Mouse (Mus musculus) heart, embryonic 13.5 days (tissue): Measurements from ENCODE around the gene Bcas3. TPM values are rescaled to one million over a fixed set of nuclear protein-coding genes. Genes with fewer than 3 reads are reported as not detected.

Experiments used
- ATAC-seq: fragments of 200-750 bp; cut with Nextera tagmentation; 2 replicates; pipeline ENCODE4 v1.8.0; 2017; ENCODE audit warnings: moderate TSS enrichment; ENCODE audit not compliant: insufficient number of reproducible peaks, low FRiP score, low TSS enrichment; ENCODE audit errors: extremely low read depth
- H3K27ac ChIP-seq: fragments of 300-500 bp; sonication (generic); replicated peaks from 2 replicates; pipeline ENCODE4 v1.5.1; 2015; ENCODE audit warnings: moderate library complexity, mild to moderate bottlenecking, inconsistent platforms
- H3K27me3 ChIP-seq: fragments of 300-500 bp; sonication (generic); replicated peaks from 2 replicates; pipeline ENCODE4 v1.6.1; 2015; ENCODE audit warnings: mild to moderate bottlenecking, inconsistent platforms
- H3K36me3 ChIP-seq: fragments of 300-500 bp; sonication (generic); 2 replicates; pipeline ENCODE4 v1.6.1; 2015; ENCODE audit warnings: mild to moderate bottlenecking, inconsistent platforms
- H3K4me1 ChIP-seq: fragments of 300-500 bp; sonication (generic); 2 replicates; pipeline ENCODE4 v1.6.1; 2015; ENCODE audit warnings: inconsistent platforms
- H3K4me2 ChIP-seq: fragments of 300-500 bp; sonication (generic); 2 replicates; pipeline ENCODE4 v1.6.1; 2015; ENCODE audit warnings: inconsistent platforms, mild to moderate bottlenecking, moderate library complexity
- H3K4me3 ChIP-seq: fragments of 300-500 bp; sonication (generic); 2 replicates; pipeline ENCODE4 v1.5.1; 2015; ENCODE audit warnings: moderate library complexity, mild to moderate bottlenecking, inconsistent platforms
- H3K9ac ChIP-seq: fragments of 300-500 bp; sonication (generic); 2 replicates; pipeline ENCODE4 v1.6.1; 2015; ENCODE audit warnings: inconsistent platforms, mild to moderate bottlenecking, moderate library complexity
- H3K9me3 ChIP-seq: fragments of 300-500 bp; sonication (generic); 2 replicates; pipeline ENCODE4 v1.6.1; 2016; ENCODE audit warnings: inconsistent platforms
- WGBS: fragments of 180-500 bp; shearing (Covaris S2); methylation state at CpG from one replicate; pipeline ENCODE4 v1.1.7; 2015; ENCODE audit warnings: mixed read lengths; 5-methylcytosine and 5-hydroxymethylcytosine counted together
- polyA plus RNA-seq: library from polyadenylated mRNA; unstranded; fragments of >200 nt; fragmentation: Nextera tagmentation; extraction: Ambion mirVana; gene quantifications from 2 replicates; pipeline ENCODE4 v1.2.1, GENCODE M21; 2015

Bcas3 gene
- polyA plus RNA-seq, 1 experiment from 2014 or later = 18.3 TPM

- Histone ChIP-seq H3K9me3 (no peaks in the 10 kb centered on the region), H3K36me3 (no peaks in the 10 kb centered on the region), H3K27me3 (peaks cover 18% of the 10 kb centered on the region), H3K4me2 (peak overlapping the region; percentile 31), H3K4me3 (no peak overlapping the region), H3K9ac (no peak overlapping the region), H3K4me1 (peaks cover 29% of the 10 kb centered on the region), H3K27ac (peak overlapping the region; percentile 53; the same call in 1 of the 2 replicates)
- no peak for ATAC-seq
- WGBS = 38% methylated on average over 3 of the region's 3 CpGs
Observed at GRCm38 (mm10) chr11:85627405-85627804, 274.4 kb downstream of the Bcas3 start.

GRCm38 (mm10) chr11:85628303-85629063 lies 275.5 kb downstream of the Bcas3 start:
- Histone ChIP-seq H3K36me3 (no peaks in the 10 kb centered on the region), H3K27ac (0 out of 2 replicates have a peak overlapping the region, but pooled peaks have one; percentile 40), H3K27me3 (peaks cover 7% of the 10 kb centered on the region; the same call in 1 of the 2 replicates), H3K9ac (0 out of 2 replicates have a peak overlapping the region, but pooled peaks have one; percentile 21), H3K4me3 (no peak overlapping the region), H3K9me3 (no peaks in the 10 kb centered on the region), H3K4me2 (peak overlapping the region; percentile 28), H3K4me1 (peaks cover 35% of the 10 kb centered on the region)
- 31% methylated on average over 13 of the region's 13 CpGs for WGBS
- no peak for ATAC-seq

GRCm38 (mm10) chr11:85632568-85632981 lies 279.6 kb downstream of the Bcas3 start:
- ATAC-seq = no peak
- peaks cover 29% of the 10 kb centered on the region for H3K4me1 ChIP-seq
- WGBS = 70% methylated on average over 2 of the region's 2 CpGs

GRCm38 (mm10) chr11:85638696-85639495 lies 285.9 kb downstream of the Bcas3 start:
- no peak for ATAC-seq
- Histone ChIP-seq H3K27ac (no peak overlapping the region), H3K36me3 (no peaks in the 10 kb centered on the region), H3K27me3 (no peaks in the 10 kb centered on the region), H3K4me1 (peaks cover 46% of the 10 kb centered on the region), H3K4me3 (no peak overlapping the region), H3K9ac (no peak overlapping the region), H3K4me2 (no peak overlapping the region), H3K9me3 (no peaks in the 10 kb centered on the region)
- 64% methylated on average over 12 of the region's 12 CpGs for WGBS

More at GRCm38 (mm10) chr11:85632568-85632981, 279.6 kb downstream of the Bcas3 start:
- no peaks in the 10 kb centered on the region for H3K9me3 ChIP-seq
- no peak overlapping the region for H3K9ac ChIP-seq
- no peaks in the 10 kb centered on the region for H3K27me3 ChIP-seq
- no peak overlapping the region for H3K4me2 ChIP-seq
- no peaks in the 10 kb centered on the region for H3K36me3 ChIP-seq
- no peak overlapping the region for H3K4me3 ChIP-seq
- H3K27ac ChIP-seq = no peak overlapping the region

GRCm38 (mm10) chr11:85640659-85641058 lies 287.7 kb downstream of the Bcas3 start:
- Histone ChIP-seq H3K36me3 (no peaks in the 10 kb centered on the region), H3K9ac (no peak overlapping the region), H3K4me1 (peaks cover 63% of the 10 kb centered on the region), H3K27ac (0 out of 2 replicates have a peak overlapping the region, but pooled peaks have one; percentile 20), H3K9me3 (no peaks in the 10 kb centered on the region), H3K4me2 (peak overlapping the region; percentile 44), H3K4me3 (no peak overlapping the region), H3K27me3 (no peaks in the 10 kb centered on the region; the same call in 1 of the 2 replicates)
- no peak; the same call in 1 of the 2 replicates for ATAC-seq
- 34% methylated on average over 5 of the region's 5 CpGs for WGBS

- no peaks in the 10 kb centered on the region; the same call in 1 of the 2 replicates for H3K27me3 ChIP-seq
- peaks cover 68% of the 10 kb centered on the region for H3K4me1 ChIP-seq
- no peak overlapping the region for H3K4me3 ChIP-seq
- H3K4me2 ChIP-seq = no peak overlapping the region
- no peak overlapping the region for H3K27ac ChIP-seq
- no peak overlapping the region for H3K9ac ChIP-seq
- H3K9me3 ChIP-seq = no peaks in the 10 kb centered on the region
- WGBS = 81% methylated on average over 4 of the region's 4 CpGs
- H3K36me3 ChIP-seq = no peaks in the 10 kb centered on the region
- ATAC-seq = no peak
Observed at GRCm38 (mm10) chr11:85641486-85641885, 288.5 kb downstream of the Bcas3 start.

GRCm38 (mm10) chr11:85642591-85642990 lies 289.6 kb downstream of the Bcas3 start:
- Histone ChIP-seq H3K4me1 (peaks cover 59% of the 10 kb centered on the region), H3K27me3 (no peaks in the 10 kb centered on the region; the same call in 1 of the 2 replicates), H3K4me3 (no peak overlapping the region), H3K9me3 (no peaks in the 10 kb centered on the region), H3K4me2 (no peak overlapping the region), H3K36me3 (no peaks in the 10 kb centered on the region), H3K9ac (no peak overlapping the region), H3K27ac (no peak overlapping the region)
- WGBS = 65% methylated on average over 6 of the region's 6 CpGs
- no peak for ATAC-seq

GRCm38 (mm10) chr11:85643025-85643424 lies 290.1 kb downstream of the Bcas3 start:
- WGBS = 81% methylated on average over 4 of the region's 4 CpGs
- Histone ChIP-seq H3K9me3 (no peaks in the 10 kb centered on the region), H3K4me1 (peaks cover 56% of the 10 kb centered on the region), H3K27ac (no peak overlapping the region), H3K9ac (no peak overlapping the region), H3K4me3 (no peak overlapping the region), H3K4me2 (no peak overlapping the region), H3K27me3 (no peaks in the 10 kb centered on the region; the same call in 1 of the 2 replicates), H3K36me3 (no peaks in the 10 kb centered on the region)
- no peak for ATAC-seq

- ATAC-seq = no peak
- Histone ChIP-seq H3K9me3 (no peaks in the 10 kb centered on the region), H3K36me3 (no peaks in the 10 kb centered on the region), H3K27me3 (no peaks in the 10 kb centered on the region; the same call in 1 of the 2 replicates), H3K9ac (peak overlapping the region; percentile 59; the same call in 1 of the 2 replicates), H3K4me1 (peaks cover 56% of the 10 kb centered on the region), H3K4me2 (peak overlapping the region; percentile 26), H3K27ac (peak overlapping the region; percentile 79), H3K4me3 (no peak overlapping the region)
- 47% methylated on average over 10 of the region's 10 CpGs for WGBS
Observed at GRCm38 (mm10) chr11:85643479-85644000, 290.6 kb downstream of the Bcas3 start.

- H3K4me2 ChIP-seq = peak overlapping the region; percentile 26
- no peaks in the 10 kb centered on the region for H3K36me3 ChIP-seq
- no peaks in the 10 kb centered on the region; the same call in 1 of the 2 replicates for H3K27me3 ChIP-seq
- no peak overlapping the region for H3K4me3 ChIP-seq
- H3K27ac ChIP-seq = peak overlapping the region; percentile 79
- peak overlapping the region; percentile 59; the same call in 1 of the 2 replicates for H3K9ac ChIP-seq
- no peak for ATAC-seq
- 34% methylated on average over 12 of the region's 12 CpGs for WGBS
- no peaks in the 10 kb centered on the region for H3K9me3 ChIP-seq
- H3K4me1 ChIP-seq = peaks cover 49% of the 10 kb centered on the region
Observed at GRCm38 (mm10) chr11:85644027-85644747, 291.2 kb downstream of the Bcas3 start.
